Mouse (Mus musculus): ENCODE measurements around the gene Gm28372.

The Gm28372 gene

GRCm38 (mm10) chr2:130411558-130412495, 6.8 kb downstream of the Gm28372 start:
- DNase-seq (ENCODE audit: low spot score), result peak; percentile 87

DNA sequence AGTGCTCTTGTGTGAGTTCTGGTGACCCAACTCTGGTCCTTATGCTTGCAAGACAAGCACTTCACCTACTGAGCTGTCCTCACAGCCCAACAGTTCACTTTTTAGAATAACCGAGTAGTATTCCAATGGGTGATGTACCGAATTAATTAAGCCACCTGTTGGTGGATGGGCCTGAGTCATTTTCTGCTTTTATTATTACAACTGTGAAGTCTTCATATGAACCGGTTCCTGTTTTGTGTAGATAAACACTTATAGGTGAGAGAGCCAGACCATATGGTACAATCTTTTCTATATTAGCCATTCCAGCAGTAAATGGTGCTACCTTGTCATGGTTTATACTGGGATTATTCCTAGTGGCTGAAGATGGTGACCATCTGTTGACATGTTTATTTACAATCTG, 7.7 kb downstream of the Gm28372 start:
- DNase-seq (ENCODE audit: low spot score), result no peak

- no peak for DNase-seq (ENCODE audit: low spot score)
Observed at GRCm38 (mm10) chr2:130414094-130414856, 9.2 kb downstream of the Gm28372 start.

DNA sequence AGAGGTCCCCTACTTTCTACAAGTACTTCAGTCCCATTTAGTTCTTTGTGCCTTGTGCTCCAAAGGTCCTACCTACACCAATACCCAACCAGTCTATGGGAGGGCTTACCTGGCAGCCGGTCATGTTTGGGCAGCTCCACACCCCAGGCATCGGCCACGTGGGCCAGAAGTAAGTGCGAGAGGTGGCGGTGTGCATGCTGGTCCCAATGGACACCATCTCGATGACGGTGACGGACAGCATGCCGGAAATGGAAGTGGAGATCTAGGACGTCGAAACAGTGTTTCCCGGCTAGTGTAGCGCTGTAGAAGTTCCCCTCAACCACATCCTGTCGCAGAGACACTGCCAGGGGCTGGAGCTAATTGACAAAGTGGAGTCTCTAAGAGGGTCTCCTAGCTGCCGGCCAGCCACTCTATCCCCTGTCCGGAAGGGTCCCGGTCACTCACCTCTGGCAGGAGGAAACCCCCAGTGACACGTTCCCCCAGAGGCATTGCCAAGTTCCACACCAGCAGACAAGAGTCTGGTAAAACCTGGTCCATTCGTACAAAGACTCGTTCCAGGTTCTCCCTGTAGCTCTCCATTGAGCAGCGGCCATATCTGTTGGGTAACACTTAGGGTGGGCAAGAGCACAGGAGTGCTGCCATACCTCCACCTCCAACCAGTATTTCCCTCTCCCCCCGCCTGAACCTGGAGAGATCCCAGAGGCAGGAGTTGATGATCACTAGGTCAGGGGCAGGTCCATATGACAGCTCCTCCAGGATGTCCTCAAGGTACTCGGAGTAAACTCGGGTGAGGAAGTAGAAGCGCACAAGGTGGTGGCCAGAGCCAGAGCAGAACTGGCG, 17.0 kb downstream of the Gm28372 start:
- DNase-seq (ENCODE audit: low spot score), result no peak

DNA sequence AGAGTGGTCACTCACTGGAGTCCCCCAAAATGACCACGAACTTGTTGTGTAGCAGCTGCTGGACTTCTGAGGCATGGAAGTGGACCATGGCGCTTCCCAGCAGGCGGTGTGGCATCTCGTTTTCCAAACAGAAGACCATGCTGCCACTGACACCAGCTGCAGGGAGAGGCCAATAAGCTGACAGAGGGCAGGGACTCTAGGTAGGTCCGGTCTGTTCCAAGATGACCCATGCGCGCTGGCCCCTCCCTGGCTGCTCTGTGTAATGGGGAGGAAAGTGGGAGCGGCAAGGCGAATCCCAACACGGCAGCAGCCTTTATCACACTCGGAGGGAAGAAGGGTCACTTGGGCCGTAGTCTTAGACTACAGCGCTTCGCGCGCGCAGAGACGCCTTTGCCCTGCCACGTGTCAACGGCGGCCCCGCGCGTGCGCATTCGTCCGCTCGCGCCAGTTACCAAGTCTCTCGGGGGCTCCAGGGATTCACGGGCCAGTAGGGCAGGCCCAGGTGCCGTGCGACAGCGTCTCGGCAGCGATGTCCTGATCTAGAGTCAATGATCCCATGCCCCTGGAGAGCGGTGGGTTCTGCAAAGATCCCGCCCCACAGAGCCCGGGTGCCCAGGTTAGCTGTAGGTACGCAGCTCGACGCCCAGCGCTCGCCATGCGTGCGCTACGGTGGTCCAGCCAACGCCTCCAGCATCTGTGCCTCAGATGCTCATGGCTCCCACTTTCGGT, 18.5 kb downstream of the Gm28372 start:
- peak; percentile 82 for DNase-seq (ENCODE audit: low spot score)

GRCm38 (mm10) chr2:130424126-130424853, 19.3 kb downstream of the Gm28372 start, which contains the start of the genes Vps16 and Pced1a:
TSS of gene Vps16 (plus strand) at chr2:130424339.
TSS of gene Pced1a (minus strand) at chr2:130424701.
- DNase-seq (ENCODE audit: low spot score), result peak; percentile 92

GRCm38 (mm10) chr2:130425112-130425511, 20.1 kb downstream of the Gm28372 start:
- DNase-seq (ENCODE audit: low spot score), result no peak

GRCm38 (mm10) chr2:130429851-130430250, 24.8 kb downstream of the Gm28372 start:
- no peak for DNase-seq (ENCODE audit: low spot score)

- DNase-seq (ENCODE audit: low spot score), result no peak
Observed at GRCm38 (mm10) chr2:130430484-130430883, 25.4 kb downstream of the Gm28372 start.

GRCm38 (mm10) chr2:130432157-130432556, 27.1 kb downstream of the Gm28372 start:
- no peak for DNase-seq (ENCODE audit: low spot score)

- DNase-seq (ENCODE audit: low spot score), result no peak
Observed at GRCm38 (mm10) chr2:130433152-130433551, 28.1 kb downstream of the Gm28372 start.

DNA sequence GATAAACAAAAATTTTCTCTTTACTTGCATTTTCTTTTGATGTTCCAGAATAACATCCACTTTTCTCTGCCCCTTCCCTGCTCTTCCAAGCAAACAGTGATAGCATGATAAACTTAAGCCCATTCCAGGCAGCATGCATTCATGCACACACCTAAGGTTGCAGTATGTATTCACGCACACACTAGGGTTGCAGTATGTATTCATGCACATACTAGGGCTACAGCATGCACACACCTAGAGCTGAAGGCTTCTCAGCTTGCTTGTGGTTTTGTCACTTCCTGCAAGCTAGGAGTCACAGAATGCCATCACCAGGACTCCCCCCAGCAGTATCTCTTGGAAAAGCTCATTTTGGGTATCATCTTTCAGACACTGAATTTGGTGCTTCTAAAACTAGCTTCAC, 31.7 kb downstream of the Gm28372 start:
- no peak for DNase-seq (ENCODE audit: low spot score)

DNA sequence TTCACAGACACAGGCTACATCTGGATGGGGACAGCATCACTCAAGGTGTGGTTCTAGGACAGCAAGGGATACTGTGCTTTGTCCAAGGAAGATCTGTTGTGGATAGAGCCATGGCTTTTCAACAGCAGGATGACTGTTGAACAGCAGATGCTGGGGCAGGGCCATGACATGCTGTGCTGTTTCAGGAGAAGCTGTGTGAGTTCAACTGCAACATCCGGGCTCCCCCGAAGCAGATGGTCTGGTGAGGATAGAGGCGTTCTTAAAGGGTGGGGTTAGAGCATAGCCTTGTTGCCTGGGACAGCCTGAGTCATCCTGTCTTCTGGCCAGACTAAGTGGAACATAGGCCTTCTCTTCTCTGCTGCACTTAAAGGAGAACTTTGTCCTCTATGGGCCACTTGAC, 33.8 kb downstream of the Gm28372 start:
- DNase-seq (ENCODE audit: low spot score), result no peak

- no peak for DNase-seq (ENCODE audit: low spot score)
Observed at GRCm38 (mm10) chr2:130439840-130440480, 34.9 kb downstream of the Gm28372 start.

GRCm38 (mm10) chr2:130442162-130442561, 37.1 kb downstream of the Gm28372 start:
- no peak for DNase-seq (ENCODE audit: low spot score)

DNA sequence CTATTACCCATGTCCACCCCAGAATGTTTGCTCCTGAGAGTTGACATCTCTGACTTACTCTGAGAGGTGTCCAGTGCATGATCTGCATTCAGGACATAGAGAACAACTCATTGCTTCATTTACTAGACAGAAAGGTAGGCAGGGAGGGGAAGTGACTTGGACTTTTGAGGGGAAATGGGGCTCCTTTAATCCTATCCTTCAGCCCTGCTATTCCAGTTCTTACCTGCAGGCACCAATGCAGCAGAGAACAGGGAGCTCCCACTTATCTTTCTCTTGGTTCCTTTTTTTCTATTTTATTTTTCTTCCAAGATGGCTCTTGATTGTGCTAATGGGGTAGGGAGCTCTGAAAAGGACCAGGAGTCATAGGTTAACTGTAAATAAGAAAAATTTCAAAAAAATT, 43.4 kb downstream of the Gm28372 start:
- DNase-seq (ENCODE audit: low spot score), result no peak

DNA sequence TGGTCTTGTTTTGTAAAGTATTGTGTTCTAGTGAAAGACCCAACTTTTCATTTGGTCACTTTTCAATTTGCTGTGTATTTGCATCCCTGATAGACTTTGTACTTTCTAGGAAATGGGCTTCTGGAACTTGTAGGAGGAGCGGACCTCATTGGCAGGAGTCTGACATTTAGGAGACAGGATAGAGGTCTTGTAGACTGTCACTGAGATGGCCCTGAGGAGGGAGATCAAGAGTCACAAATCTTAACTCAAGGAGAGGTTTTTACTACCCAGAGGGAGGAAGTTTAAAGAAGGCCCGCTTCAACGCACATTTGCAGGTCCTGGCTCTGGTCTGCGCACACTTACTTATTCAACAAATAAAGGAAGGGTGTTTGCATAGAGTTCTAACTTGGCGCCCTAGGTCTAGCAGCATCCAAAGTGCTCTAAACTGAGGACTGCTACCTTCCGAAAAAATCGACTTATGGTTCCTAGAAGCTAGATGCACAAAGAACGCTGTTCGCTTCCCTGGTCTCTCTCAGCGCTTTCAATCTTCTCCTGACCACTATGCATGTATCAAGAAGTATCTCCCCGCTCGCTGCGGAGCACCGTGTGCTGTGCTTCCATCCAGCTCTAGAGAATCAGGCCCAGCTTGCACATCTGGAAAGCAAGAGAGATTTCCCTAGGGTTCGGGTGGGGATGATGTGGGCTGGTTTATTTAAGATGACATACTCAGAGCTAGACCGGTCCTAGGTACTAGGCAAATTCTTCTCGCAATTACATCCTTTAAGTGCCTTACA, 44.2 kb downstream of the Gm28372 start:
- DNase-seq (ENCODE audit: low spot score), result no peak

DNA sequence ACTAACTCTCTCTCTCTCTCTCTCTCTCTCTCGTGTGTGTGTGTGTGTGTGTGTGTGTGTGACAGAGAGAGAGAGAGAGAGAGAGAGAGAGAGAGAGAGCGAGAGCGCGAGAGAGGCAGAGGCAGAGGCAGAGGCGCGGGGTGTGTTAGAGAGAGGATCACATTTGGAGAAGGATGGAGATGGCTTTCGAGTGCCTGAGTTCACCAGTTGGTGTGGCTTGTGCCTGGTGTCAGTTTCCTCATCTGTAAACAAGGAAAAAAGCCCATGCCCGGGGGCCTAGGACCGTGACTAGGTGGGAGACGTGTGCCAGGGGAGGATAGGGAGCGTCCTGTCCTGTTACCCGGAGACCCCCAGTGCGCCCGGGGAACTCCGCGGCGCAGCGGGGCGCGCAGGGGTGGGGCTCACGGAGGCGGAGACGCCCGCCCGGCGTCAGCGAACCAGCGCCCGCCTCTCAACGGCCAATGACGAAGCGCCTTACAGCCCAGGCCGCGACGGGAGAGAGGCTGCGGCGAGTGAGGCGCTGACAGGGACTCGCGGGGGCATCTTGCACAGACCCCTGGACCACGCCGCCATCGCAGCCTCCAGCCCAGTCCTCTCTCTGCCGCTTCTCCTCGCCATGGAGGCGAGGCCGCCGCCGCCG, 44.9 kb downstream of the Gm28372 start, which contains the start of gene Ptpra:
Gene Ptpra, plus strand, starts transcription at position 485 of the 640 bp plus-strand sequence.
- DNase-seq (ENCODE audit: low spot score), result peak; percentile 91

GRCm38 (mm10) chr2:130450434-130450796, 45.4 kb downstream of the Gm28372 start:
- peak; percentile 83 for DNase-seq (ENCODE audit: low spot score)

All from ovary, postnatal 36 days (tissue).